Mouse (Mus musculus) bone marrow, adult 2 months (tissue): ENCODE results near the gene Galnt10. TPM values are rescaled to one million over a fixed set of nuclear protein-coding genes. Genes with fewer than 3 reads are reported as not detected.

Experiments used
- H3K27ac ChIP-seq: fragments of 200-500 bp; 2 replicates; pipeline ENCODE4 v1.5.1; 2012; ENCODE audit warnings: low read depth, mild to moderate bottlenecking, control low read depth, inconsistent platforms, low read length; ENCODE audit not compliant: control insufficient read depth, poor library complexity, insufficient read depth
- H3K4me1 ChIP-seq: fragments of 200-500 bp; 2 replicates; pipeline ENCODE4 v1.6.1; 2011; ENCODE audit warnings: low read length; ENCODE audit not compliant: control insufficient read depth, insufficient read depth
- H3K4me3 ChIP-seq: fragments of 200-500 bp; replicated peaks from 2 replicates; pipeline ENCODE3; 2011; ENCODE audit warnings: mild to moderate bottlenecking, low read depth, low read length, control low read depth; ENCODE audit not compliant: control insufficient read depth
- CTCF ChIP-seq: fragments of 200-500 bp; IDR thresholded peaks from 2 replicates; pipeline ENCODE4 v1.5.1; 2011; ENCODE audit warnings: low read length, control low read depth; ENCODE audit not compliant: control insufficient read depth, insufficient read depth
- POLR2A ChIP-seq: fragments of 200-500 bp; IDR thresholded peaks from 2 replicates; pipeline ENCODE4 v1.6.1; 2011; ENCODE audit warnings: low read depth, mild to moderate bottlenecking, control low read depth, low read length, borderline replicate concordance; ENCODE audit not compliant: control insufficient read depth
- WGBS: fragments of 180-500 bp; shearing (Covaris S2); methylation state at CpG from one replicate; pipeline ENCODE4 v1.1.7; 2018; 5-methylcytosine and 5-hydroxymethylcytosine counted together
- polyA plus RNA-seq: library from polyadenylated mRNA; stranded (reverse); fragments of >200 nt; gene quantifications from 2 replicates; pipeline ENCODE4 v1.2.4, GENCODE M21; 2011; ENCODE audit warnings: low replicate concordance; ENCODE audit not compliant: missing spikeins, insufficient read depth, insufficient read length

Galnt10 gene
- polyA plus RNA-seq, 1 experiment, result 16.6 TPM

DNA sequence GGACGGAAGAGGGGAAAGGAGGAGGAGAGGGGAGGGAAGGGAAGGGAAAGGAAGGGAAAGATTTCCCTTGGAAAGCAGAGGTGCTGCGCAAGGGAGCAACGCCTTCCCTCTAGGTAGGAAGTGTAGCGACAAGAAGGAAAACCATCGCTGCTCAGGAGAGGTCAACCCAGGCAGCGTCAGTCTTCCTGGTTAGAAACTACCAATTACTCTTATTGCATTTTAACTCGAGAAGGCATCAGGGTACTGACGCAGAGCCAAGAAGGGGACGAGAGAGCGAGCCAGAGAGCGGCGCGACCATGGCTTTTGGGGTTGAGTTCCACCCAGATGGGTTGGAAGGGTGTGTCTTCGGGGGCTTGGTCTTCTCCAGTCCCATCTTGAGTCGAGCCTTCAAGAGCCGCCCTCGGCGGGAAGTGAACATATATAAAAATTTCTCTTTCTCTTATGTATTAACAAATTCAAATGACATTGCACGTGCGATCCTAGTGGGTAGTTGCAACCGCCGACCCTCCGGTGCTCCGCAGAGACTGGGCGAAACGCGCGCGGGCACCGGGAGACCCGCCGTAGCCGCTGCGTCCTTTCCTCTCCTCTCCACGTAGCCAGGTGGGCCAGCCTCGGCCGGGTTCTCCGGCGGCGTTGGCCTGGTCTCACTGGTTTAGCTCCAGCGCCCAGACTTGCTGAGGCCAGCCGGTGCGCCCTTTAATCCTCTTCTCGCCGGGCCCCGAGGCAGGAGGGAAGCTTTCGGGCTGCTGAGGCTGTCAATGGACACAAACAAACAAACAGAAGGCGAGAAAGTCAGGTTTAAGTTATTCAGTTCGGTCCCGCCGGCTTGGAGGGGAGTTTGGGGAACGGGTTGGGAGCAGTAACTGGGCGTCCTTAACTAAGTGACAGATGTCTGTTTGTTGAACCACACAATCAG is 184.0 kb downstream of the Galnt10 start:
- WGBS, result 13% methylated on average over 53 of the region's 53 CpGs
- H3K4me1 ChIP-seq, result no peaks in the 10 kb centered on the region
- no peak overlapping the region for H3K4me3 ChIP-seq
- no peak for TF ChIP-seq CTCF
- H3K27ac ChIP-seq, result no peak overlapping the region

DNA sequence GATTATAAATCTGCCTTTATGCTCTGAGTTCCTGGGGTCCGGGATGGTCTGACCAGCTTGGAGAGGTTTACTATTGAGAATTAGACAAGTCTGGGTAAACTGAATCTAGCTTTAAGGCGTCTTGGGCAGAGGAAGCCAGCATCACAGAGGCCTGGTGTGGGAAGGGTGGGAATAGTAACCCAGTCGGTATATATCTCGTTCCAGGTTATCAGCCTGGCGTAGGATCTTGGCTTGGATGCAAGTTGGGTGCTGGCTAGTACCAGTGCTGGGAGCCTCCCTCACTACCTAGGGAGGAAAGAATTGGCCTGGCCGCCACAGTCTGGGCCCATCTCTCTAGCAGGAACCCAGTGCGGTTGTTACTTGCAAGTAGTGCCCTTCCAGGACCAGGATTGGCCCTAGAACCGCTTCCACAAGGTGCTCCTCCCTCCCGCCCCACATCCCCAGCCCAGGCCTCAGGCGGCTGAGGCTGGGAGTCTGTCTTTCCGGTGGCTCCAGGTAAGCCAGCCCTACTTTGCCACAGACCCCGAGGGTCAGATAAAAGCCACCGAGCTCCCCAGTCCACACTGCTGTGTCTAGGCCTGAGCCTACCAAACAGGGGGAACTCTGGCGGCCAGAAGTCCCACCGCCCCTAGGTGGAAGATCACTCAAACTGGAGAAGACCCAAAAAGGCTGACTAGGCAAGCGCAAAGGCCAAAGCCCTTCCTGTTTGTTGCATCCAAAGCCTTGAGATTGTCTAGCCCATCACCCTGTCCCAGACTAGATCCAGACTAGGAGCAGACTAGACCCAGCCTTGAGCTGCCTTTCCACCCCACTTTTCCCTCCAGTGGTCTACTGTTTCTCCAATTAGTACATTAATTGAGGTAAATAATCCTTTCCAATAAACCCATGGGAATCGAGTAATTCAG is 184.9 kb downstream of the Galnt10 start:
- WGBS, result 71% methylated on average over 17 of the region's 17 CpGs

DNA sequence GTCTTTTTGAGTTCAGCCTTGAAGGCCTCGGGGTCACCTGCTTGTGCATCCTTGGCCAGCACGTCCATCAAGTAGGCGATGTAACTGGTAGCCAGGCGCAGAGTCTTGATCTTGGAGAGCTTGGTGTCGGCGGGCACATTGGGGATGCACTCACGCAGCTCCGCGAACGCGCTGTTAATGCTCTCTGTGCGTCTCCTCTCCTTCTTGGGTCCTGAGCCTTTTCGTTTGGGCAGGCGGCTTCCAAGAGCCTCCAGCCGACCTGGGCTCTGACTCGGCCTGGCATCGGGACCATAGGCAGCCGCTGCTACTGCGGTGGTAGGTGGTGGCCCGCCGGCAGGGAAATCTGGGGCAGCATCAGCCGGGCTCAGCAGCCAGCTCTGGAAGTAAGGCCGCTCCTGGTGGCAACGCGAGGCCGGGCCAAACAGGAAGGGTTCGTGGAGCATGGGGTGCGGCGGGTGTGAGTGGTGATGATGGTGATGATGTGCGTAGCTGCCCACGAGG is 186.1 kb downstream of the Galnt10 start:
- Histone ChIP-seq H3K4me3 (no peak overlapping the region), H3K27ac (no peak overlapping the region), H3K4me1 (no peaks in the 10 kb centered on the region)
- WGBS, result 21% methylated on average over 31 of the region's 31 CpGs
- no peak for TF ChIP-seq POLR2A
- no peak for TF ChIP-seq CTCF

More for the DNA sequence above, 184.9 kb downstream of the Galnt10 start:
- H3K4me1 ChIP-seq, result no peaks in the 10 kb centered on the region
- TF ChIP-seq POLR2A (no peak), CTCF (no peak)
- H3K4me3 ChIP-seq, result no peak overlapping the region
- no peak overlapping the region for H3K27ac ChIP-seq

DNA sequence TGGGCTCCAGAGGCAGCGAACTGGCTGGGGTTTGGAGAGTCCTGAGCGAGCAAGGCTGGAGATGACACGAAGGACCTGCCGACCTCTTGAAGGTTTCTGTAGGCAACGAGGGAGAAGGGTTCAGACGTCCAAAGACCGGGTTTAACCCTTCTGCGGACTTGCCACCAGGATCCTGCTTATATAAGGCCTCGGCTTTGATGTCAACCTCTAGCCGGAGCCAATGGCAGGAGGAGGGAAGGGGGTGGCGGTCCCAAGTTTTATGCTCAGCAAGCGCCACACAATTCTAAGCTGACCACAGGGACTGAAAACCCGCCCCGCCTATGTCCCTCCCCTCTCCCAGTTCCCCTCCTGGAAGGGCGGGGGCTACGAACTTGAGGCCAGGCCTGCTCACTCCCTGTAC is 186.6 kb downstream of the Galnt10 start:
- H3K27ac ChIP-seq, result no peak overlapping the region
- no peak for TF ChIP-seq POLR2A
- TF ChIP-seq CTCF, result no peak
- WGBS, result 31% methylated on average over 16 of the region's 16 CpGs
- H3K4me3 ChIP-seq, result no peak overlapping the region
- no peaks in the 10 kb centered on the region for H3K4me1 ChIP-seq

DNA sequence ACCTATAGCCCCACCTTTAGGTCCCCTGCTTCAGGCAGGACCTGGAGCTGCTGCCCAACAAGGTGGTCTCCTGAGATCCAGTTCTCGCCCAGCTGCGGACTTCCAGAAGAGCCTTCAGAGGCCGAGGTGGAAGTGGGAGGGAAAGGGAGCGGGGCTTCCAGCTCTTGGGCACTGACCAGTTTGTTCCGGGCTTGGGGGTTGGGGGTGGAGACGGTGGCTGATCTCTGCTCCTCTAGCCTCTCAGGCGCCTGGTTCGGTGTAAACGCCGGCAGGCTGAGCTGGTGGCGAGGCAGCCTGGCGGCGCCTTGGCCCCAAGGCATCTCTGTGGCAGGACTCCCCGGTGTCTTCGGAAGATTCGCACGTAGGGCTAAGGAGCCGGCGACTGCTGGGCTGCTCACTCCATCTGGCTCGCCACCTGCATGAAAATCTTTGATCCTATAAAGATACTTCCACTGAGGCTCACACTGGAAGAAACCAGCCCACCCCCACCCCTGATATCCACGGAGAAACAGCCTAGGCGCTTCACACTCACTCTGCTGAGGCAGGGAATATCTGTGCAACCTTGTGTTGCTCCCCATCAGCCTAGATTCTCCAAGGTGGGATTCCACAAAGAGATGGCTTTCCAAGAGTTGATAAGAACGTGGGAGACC is 187.4 kb downstream of the Galnt10 start, which contains the start of gene Hand1:
Gene Hand1 (minus strand): TSS at position 267 of the 650 bp plus-strand sequence.
- 21% methylated on average over 23 of the region's 23 CpGs for WGBS
- H3K4me3 ChIP-seq, result no peak within 1 kb of the TSS
- TF ChIP-seq POLR2A, result no peak
- TF ChIP-seq CTCF, result no peak
- no peak within 1 kb of the TSS for H3K27ac ChIP-seq
- H3K4me1 ChIP-seq, result no peaks in the 10 kb centered on the region

DNA sequence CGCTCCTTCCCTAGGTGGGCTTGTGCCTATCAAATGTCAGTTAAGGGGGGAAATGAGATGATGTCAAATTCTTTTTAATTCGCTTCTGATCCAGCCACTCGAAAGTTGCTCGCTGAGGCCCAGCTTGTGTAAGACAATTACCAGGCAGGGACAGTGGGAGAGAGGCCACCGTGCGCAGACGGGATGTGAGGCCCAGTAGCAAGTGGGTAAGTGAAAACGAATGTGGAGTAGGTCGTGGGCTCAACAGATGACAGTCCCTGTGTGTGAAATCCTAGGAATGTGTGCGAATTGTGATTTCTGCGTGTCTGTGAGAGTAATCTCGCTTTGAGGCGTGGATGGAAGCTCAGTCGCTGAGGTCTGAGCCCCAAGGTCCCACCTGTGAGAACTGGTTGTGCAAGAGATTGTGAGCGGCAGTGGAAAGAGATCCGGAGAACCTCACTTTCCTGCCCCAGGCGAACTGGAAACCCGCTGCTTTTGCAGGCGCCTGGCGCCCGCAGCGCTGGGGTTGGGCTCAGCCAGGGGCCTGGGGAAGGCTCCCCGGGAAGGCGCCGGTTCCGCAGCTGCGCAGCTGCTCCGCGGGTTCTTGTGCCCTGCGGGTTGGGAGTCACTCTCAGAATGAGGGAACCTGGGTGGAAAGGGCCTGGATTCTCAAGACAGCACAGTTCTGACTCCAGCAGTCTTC is 188.2 kb downstream of the Galnt10 start:
- H3K4me3 ChIP-seq, result no peak overlapping the region
- TF ChIP-seq POLR2A (no peak), CTCF (no peak)
- WGBS, result 9% methylated on average over 30 of the region's 30 CpGs
- H3K4me1 ChIP-seq, result no peaks in the 10 kb centered on the region
- no peak overlapping the region for H3K27ac ChIP-seq

DNA sequence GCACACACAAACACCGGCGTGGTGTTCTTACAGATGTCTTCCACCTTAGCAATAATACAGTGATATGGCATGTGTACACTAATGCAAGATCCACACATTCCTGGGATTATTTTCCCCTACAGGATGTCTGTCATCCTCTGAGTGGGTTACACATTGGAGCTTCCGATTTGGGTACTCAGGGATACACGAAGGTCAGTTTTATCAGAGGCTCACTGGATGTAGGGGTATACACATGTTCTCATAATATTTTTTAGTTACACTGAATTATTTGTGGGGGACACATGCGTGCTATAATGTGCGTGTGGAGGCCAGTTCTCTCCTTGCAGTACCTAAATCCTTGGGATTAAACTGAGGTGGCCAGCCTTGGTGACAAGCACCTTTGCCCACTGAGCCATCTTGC is 188.8 kb downstream of the Galnt10 start:
- 22% methylated on average over 6 of the region's 6 CpGs for whole genome bisulfite sequencing
- TF ChIP-seq POLR2A (no peak), CTCF (no peak)
- Histone ChIP-seq H3K27ac (no peak overlapping the region), H3K4me1 (no peaks in the 10 kb centered on the region), H3K4me3 (no peak overlapping the region)
